Mouse (Mus musculus) telencephalon, adult 2 months (tissue): ENCODE data around the gene Cnpy2.
A peak's percentile ranks its signal among the peaks of the same experiment; 100 is the strongest.
"Not testable (repeated sequence)": the region's sequence is repeated elsewhere in the genome, so short reads cannot be mapped to it uniquely, and the experiment has no call there.

Experiments used
- DNase-seq: peaks from one replicate; pipeline ENCODE4 v3.0.0-alpha.2; 2011; ENCODE audit warnings: low read depth, low spot score

Cnpy2 gene

DNA sequence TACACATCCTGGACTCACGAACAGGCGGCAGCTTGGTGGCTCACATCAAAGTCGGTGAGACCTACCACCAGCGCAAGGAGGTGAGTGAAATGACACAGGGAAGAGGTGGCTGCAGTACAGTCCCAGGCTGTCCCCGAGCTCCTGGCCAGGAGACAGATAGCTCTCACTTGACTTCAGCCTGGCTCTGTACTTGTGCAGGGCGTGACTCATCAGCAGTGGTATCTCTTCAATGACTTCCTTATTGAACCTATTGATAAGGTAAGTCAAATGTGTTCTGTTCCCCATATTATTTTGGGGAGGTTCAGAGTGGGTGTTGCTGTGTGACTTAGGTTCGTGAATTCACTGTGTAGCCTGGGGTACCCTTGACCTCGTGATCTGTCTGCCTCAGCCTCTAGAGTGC lies 6.7 kb upstream of the Cnpy2 start:
- DNase-seq: no peak

DNA sequence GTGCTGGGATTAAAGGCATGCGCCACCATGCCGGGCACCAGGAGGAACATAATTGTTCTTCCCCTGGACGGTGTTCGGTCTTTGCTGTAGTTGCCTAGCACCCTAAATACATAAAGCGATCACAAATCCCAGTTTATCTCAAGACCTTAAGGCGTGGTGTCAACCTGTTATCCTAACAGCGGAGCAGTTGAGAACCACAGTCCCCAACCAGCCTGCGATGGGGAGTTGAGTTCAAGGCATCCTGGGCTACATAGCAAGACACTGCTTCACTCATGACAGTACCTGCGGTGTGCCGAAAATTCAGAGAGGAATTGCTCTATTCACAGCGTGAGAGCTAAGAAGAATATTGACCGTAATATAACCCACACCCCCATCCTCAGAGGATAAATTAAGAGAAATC lies 618 bp upstream of the Cnpy2 start:
- no peak for DNase-seq

DNA sequence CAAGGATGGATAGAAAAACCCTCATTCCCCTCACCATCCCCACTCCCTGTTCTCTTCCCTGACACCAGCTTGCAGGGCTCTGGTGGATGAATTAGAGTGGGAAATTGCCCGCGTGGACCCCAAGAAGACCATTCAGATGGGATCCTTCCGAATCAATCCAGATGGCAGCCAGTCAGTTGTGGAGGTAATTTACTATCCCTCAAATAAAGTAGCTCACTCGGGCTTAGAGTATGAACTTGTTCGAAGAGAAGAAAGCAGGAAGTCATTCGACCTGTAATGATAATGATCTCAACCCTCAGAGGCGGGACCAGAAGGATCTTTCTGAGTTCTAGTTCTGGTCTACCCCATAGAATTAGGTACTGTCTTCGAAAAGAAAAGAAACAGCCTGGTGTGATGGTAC lies 1.3 kb downstream of the Cnpy2 start:
- DNase-seq: no peak

DNA sequence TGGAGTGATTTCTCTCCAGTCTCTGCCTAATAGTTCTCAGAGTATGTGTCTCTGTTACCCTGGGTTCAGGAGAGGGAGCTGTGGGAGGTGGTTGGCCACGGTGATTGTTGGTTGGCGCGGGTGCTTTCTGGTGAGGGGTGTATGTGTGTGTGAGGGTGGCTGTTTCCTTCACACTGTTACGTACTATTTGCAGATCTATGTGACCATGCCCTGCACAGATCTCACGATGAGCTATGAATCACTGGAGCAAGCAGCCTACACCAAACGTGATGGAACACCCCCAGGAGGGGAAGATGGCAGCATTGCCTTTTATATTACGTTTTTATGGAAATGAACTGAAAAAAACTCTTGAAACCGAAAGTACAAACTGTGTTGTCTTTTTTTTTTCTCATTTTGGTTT lies 4.6 kb downstream of the Cnpy2 start:
- peak; percentile 43 for DNase-seq

DNA sequence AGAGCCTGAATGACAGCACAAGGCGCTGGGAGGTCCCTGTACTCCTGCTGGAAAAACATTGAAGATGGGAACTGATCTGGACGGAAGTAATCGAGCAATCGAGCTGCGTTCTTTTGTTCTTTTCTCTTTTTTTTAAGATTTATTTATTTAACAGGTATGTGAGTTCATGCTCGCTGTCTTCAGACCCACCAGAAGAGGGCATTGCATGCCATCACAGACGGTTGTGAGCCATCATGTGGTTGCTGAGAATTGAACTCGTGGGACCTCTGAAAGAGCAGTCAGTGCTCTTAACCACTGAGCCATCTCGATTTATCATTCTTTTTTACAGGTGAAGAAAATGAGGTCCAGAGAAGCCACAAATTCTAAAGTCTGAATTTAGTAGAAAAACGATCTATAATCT lies 5.4 kb downstream of the Cnpy2 start:
- no peak for DNase-seq

DNA sequence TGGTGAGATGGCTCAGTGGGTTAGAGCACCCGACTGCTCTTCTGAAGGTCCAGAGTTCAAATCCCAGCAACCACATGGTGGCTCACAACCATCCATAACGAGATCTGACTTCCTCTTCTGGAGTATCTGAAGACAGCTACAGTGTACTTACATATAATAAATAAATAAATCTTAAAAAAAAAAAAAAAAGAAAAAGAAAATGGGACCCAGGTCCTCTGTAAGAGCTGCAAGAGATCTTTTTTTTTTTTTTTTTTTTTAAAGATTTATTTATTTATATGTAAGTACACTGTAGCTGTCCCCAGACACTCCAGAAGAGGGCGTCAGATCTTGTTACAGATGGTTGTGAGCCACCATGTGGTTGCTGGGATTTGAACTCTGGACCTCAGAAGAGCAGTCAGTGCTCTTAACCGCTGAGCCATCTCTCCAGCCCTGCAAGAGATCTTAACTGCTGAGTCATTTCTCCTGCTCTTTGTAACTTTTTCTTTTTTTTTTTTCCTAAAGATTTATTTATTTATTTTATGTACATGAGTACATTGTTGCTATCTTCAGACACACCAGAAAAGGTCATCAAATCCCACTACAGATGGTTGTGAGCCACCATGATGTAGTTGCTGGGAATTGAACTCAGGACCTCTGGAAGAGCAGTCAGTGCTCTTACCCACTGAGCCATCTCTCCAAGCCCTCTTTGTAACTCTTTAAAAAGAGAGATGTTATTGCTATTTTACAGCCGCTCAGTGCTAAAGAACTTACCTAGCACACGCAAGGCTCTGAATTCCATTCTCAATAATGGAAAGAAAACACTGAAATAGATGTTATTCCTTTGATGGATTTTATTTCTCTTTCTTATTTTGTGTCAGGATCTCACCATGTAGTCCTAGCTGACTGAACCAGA lies 10.3 kb downstream of the Cnpy2 start:
- not testable (repeated sequence) for DNase-seq

DNA sequence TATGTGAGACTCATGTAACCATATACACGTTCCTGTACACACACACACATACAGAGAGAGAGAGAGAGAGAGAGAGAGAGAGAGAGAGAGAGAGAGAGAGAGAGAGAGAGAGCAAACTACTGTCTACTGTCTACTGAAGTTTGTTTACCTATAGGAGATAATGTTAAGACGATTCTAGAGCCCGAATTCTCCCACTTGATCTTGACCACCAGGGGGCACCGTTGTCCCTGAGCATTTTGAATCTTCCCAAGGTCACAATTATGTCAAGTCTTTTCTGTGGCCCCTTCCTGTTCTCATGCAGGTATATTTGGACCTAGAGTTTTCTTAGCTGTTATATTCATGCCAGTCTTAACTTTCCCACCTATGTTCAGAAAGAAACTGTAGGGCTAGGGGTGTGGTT lies 13.3 kb downstream of the Cnpy2 start:
- peak; percentile 39 for DNase-seq

DNA sequence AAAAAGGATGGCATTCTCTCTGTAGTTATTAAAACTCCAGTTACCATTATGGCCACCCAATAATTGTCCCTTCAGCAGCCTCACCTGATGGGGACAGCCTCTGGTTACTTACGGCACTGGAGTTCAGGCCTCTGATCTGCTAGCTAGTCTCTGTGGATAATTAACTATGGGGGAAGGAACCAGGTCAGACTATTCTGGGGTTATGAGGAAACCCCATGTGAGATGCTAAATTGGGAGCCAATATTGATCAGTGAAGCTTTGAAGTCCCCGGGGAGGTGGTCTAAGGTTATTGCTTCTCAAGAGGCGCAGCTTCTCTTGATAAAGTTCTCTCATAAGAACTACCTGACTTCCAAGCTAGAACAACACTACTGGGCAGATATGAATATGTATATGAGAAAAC lies 13.9 kb downstream of the Cnpy2 start:
- no peak for DNase-seq

DNA sequence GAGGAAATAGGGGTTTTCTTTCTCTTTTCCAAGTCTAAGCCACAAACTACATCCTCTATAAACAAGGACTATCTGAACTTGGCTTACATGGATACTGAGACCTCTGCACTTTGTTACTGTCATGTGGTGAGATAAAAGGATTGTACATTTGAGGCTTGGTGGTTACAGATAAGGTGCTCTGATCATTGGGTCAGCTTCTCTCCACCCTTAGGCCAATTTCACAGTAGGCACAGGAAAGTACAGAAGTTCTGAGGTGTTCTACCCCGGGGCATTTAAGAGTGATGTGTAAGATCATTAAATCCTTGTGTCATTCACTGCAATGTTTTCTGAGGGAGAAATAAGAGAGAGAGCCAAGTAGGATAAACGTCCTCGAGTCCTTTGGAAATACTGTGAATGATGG lies 14.3 kb downstream of the Cnpy2 start:
- DNase-seq: no peak

DNA sequence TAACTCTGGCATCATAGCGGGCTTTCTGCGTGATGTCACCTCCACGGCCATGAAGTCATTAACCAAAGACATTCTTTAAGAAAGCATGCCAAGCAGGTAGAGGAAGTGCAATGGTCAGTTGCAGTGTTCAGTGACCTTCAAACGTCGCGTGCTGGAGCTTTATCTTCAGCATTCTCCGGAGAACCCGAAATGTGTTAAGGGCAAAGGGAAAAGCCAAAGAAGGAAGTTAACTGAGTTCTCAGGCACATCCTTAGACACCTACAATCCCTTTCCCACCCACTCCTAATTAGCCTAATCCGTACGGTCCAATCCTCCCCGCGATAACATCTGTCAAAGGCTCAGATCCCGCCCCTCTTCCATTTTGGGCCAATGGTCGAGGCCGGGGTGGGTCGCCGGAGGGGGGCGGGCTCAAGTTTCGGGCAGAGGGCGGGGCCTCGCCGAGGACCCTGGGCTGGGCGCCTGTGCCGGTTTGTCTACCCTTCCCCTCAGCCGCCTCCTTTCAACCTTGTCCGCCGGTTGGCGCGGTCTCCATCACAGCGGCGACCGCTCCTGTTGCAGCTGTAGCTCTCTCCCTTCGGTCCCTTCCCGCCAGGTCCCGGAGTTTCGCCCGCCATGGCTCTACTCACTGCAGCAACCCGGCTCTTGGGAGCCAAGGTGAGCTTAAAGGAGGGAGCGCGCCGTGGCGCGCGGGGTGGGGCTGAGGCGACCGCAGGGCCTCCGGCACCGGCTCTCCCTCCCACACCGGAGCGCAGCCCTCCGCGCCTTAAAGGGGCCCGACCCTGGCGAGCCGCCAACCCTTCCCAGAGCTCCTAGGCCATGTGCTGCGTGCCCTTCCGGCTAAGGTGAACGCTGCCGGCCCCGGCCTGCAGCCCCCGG lies 15.3 kb downstream of the Cnpy2 start, which contains the start of gene Cs:
Gene Cs (plus strand): TSS at position 429 of the 876 bp plus-strand sequence.
- peak; percentile 98 for DNase-seq

DNA sequence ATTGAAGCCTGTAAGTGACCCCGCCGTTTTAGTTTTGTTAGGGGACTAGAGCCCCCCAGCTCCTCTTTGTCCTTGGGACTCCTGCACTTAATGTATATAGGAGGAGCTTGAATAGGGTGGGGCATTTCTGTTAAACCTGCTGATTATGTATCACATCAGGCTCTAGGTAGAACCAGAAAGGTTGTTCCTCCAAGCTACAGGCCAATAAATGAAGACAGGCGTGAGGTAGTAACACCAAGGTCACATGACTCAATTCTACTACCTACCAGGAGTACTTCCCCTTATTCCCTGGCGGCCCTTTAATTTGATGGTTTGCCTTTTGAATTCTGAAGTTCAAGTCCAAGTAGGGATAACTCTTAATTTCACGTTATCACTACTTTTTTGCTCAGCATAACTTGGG lies 16.2 kb downstream of the Cnpy2 start:
- no peak for DNase-seq

DNA sequence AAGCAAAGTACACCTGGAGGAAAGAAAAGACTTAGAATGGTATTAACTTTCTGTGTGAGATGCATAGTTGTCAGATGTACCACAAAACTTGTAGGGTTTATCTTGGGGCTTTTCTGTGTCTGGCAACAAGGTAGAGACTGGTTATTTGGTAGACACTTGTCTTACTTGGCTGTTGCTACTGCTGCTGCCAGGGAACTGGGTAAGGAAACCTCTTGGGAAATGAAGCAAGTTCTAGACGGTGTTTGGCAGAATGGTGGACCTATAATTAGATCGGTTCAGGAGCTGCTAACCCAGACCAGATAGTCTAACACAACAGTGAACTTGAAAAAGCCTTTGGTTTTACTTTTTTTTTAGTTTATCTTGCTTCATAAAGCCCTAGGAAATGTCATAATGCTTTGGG lies 16.7 kb downstream of the Cnpy2 start:
- no peak for DNase-seq

DNA sequence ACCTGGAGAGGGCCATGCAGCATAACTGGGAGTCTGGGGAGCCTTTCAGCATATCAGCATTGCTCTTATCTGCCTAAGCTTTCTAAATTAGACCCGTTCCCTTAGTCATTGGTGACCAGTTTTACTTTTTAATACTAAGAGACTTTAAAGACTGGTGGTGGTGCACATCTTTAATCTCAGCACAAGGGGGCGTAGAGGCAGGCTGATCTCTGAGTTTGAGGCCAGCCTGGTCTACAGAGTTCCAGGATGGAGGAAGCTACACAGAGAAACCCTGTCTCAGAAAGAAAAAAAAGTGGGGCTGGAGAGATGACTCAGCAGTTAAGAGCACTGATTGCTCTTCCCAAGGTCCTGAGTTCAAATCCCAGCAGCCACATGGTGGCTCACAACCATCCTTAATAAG lies 18.0 kb downstream of the Cnpy2 start:
- no peak for DNase-seq

DNA sequence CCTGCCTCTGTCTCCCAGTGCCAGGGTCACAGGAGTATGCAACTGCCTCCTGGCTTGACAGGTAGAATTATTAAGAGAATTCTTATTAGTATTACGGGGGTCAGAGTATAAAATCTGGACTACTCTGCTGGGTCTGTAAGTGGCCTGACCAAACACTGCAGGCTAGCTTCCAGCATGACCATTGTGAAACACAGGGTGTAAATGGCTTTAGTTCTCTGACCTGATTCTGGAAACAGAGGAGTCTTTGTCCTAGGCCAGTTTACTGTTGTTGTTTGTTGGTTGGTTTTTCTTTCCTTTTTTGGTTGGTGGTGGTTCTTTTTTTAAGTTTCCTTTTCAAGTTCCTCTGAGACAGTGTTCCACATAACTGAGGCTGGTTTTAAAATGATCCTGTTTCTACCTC lies 21.2 kb downstream of the Cnpy2 start:
- DNase-seq: no peak

DNA sequence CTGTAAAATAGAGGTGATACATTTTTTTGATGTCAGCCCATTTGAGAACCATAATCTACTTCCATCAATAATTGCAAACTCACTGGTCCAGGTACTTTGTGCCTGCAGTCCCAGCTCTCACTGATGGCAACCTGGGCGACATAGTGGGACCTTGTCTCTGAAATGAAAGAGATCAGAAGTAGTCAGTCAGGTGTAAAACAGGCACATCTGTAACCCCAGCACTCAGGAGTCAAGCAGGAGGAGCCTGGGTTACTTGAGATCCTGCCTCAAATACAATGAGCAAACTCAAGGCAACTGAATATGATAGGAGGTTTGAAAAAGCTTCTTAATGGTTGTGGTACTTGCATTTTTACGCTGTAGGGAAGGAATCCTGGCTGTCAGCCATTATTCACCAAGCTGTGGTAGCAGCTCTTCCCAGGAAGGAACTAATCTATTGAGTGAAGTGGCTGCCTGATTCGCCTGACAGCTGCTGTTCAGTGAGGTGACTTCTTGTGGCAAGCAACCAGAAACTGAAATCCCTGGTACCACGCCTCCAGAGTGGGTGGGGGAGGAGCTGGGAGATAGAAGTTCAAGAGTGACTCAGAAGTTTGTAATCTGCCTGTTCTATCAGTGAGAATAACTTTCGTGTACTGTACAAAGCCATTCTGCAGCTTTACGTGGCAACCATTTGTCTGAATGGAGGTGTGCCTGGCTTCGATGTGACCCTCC lies 22.5 kb downstream of the Cnpy2 start:
- peak; percentile 79 for DNase-seq

DNA sequence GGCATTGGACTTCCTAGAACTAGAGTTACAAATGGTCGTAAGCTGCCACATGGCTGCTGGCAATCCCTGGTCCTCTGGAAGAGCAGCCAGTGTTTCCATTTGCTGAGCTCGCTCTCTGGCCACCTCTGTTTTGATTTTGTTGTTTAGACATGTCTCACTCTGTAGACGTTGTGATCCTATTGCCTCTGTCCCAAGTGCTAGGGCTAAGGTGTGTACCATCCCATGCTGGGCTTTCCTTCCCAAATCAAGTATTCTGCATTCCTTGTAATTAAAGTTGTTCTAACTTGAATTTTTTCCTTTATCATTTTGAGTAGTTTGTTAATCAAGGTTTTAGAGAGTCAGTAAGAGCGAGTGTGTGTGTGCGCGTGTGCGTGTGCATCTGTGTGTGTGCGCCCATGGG lies 25.3 kb downstream of the Cnpy2 start:
- no peak for DNase-seq

DNA sequence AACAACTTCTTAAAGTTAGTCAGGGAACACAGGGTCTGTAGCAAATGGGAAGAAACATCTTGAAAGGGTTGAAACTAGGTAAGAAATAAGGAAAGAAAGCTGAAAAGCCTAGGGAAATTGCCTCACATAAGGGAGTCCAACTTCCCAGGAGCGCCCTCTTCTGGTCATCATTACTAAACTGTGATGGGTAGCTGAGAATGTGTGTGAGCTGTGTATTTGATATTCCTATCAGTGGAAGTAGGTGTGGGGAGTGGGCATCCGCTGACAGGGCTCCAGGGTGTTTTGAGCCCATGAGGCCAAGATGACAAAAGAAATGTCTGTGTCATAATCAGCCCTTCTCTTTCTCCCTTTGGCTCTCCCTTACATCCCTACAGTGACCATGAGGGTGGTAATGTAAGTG lies 36.5 kb downstream of the Cnpy2 start:
- no peak for DNase-seq

DNA sequence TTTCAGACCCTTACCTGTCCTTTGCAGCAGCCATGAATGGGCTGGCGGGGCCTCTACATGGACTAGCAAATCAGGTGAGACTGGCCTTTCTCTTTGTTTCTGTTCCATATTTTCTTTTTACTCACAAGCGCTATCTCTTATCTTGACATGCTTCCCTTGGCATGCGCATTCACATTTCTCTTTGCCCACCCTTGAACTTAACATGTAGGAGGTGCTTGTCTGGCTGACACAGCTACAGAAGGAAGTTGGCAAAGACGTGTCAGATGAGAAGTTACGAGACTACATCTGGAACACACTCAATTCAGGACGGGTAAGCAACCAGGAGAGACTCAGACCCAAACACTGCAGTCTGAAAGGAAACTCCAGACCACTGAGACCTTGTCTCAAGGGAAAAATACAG lies 37.0 kb downstream of the Cnpy2 start:
- DNase-seq: no peak

DNA sequence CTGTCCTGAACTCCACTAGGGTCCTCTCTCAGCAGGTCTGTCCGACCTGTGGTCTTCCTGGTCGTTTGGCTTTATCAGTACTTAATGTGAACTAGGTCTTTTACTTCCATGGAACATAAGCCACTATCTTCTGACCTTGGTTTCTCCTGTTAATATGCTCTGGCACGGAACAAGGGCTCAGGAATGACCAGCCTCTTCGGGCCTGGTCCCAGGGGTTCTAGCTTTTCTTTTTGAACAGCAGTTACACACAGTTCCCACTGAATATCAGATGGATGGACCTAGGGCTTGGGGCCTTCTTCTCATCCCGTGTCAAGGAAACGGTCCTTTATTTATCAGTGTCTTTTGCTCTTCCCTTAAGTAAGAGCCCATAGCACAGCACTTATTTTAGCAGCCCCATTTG lies 39.6 kb downstream of the Cnpy2 start:
- no peak for DNase-seq

DNA sequence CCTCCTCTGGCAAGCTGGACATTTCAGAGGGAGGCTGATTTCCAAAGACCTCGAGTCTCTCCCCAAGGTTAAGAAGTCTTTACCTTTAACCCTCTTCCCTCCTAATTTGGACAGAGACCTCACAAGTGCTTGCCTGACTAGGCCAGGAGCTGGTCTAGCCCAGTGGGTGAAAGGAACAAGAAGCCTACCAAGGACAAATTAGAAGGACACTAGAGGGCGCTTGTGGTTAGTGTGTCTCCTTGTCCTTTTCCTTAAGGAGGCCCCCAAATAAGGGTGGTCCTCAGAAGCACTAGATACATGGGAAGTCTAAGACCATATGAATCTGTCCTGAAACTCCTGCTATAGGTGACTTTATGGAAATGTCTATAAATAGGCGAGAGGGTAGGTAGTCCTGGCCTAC lies 40.3 kb downstream of the Cnpy2 start:
- DNase-seq: no peak

DNA sequence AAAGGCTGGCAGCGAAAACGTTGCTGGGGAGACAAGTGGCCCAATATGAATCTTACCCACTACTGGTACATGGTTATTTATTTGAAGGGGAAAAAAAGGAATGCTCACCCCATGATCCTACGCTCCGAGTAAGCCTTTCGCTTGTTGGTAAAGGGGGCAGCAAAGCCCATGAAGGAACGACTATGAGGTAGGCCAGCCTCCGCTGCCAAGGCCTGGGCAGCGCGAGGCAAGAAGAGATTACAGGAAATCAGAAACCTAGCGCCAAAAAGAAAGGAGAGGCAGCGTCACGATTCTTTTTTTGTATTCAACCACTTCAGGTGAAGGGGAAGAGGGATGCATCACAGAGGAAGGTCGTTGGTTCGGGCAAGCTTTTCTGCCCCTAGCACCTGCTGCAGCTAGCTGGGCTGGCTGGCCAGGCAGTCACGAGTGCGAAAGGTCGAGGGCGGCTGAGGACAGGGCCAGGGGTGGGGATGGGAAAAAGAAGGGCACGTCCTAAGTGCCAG lies 45.7 kb downstream of the Cnpy2 start:
- DNase-seq: no peak
